Mouse (Mus musculus) embryonic stem cell, embryonic (primary cell): ENCODE data around the gene Ptprd.

Experiments used
- CTCF ChIA-PET, 4 experiments: fragments of 300-600 bp in 2 of 4; fragments of 350-600 bp in 2 of 4; sonication (Branson Sonifier 250); formaldehyde crosslinking; loops; one replicate each; lab custom pipeline; 2022; ENCODE audit warnings: inconsistent platforms in 2 of 4; lab: Charles Lee
- POLR2A ChIA-PET, 4 experiments: fragments of 300-600 bp in 2 of 4; fragments of 350-600 bp in 2 of 4; sonication (Branson Sonifier 250); formaldehyde crosslinking; loops; one replicate each; lab custom pipeline; 2022; ENCODE audit warnings: antibody characterized with exemption in 4 of 4, inconsistent platforms in 1 of 4; lab: Charles Lee

Gene Ptprd

GRCm38 (mm10) chr4:76798010-76799007 is 1413.5 kb downstream of the Ptprd start:
- POLR2A ChIA-PET, result no interaction called here
- CTCF ChIA-PET, result no interaction called here

DNA sequence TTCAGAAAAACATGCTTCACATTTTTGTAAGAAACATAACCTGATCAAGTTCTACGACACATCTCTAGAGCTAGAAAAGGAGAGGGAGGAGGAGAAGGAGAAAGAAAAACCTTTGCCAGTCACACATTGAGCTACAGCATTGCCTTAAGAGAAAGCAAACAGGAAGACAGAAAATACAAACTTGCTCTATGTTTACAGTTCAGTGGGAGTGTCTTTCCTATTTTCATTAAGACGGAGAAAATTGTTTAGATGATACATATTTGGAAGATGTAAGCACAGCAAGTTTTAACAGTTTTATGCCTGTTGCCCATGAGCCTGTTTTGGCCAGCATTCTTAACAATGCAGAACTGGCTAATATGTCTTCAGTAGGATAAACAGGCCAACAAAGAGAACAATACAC is 1426.4 kb downstream of the Ptprd start:
- ChIA-PET CTCF (no interaction called here), POLR2A (no interaction called here)

- CTCF ChIA-PET, result no interaction called here
- POLR2A ChIA-PET, result interaction anchor here in 1 of 4 experiments (0.6 kb wide), 1 partner anchor 13 kb away, joined by 6 read pairs; no protein-coding TSS in a partner anchor
Measured at GRCm38 (mm10) chr4:76779558-76780124, 1432.1 kb downstream of the Ptprd start.

DNA sequence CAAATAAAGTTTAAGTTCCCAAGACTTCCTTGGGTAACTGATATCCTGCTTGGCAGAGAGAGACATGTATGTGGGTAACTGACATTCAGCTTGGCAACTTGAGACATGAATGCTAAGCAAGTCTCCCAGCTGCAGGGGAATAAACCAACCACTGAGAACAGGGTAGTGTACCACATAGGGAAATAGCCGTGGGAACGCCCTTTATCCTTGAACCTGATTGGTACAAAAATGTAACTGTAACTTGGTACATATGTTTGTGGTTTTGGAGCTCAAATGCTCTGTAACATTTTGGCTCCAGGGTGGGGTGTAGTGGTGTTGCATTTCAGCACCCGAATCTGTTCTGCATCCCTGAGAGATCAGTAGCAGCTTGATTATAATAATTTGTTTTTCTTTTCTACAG is 1444.8 kb downstream of the Ptprd start:
- ChIA-PET CTCF (no interaction called here), POLR2A (no interaction called here)

DNA sequence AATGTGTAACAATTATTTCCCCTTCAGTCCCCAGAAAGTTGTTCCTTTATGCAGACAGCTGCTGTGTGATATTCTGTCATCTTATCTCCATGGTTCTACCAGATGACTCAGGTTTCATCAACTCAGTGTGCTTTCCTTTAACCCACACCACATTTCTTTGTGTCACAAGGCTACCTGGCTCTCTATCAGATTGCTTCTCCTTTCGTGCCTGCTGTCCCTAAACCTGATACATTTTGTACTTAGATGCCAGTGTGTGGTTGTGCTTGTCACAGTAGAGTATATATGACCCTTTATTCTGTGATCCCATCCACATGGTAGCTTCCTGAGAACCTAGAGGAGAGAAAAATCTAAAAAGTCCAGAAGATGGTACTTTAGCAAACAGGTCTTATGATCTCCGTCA is 1445.3 kb downstream of the Ptprd start:
- ChIA-PET POLR2A (no interaction called here), CTCF (no interaction called here)

- CTCF ChIA-PET, result no interaction called here
- POLR2A ChIA-PET, result no interaction called here
Measured at GRCm38 (mm10) chr4:76750709-76751108, 1461.1 kb downstream of the Ptprd start.

DNA sequence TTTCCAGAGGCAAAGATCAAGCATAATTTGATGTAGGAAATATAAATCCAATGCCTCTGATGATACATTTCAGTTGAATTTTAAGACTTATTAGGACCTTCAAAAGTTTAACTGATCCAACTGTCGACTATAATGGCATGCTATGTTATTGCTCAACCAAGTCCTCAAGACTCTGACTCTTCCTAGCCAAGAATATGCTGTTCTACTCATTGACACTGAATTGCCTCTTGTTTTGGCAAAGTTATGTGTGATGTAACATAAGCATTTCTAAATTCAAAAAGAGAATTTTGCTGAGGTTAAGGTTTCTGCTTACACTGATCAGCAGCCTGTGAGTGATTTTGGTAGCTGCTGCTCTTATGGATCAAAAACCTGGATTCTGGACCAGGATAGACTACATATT is 1475.9 kb downstream of the Ptprd start:
- CTCF ChIA-PET, result no interaction called here
- POLR2A ChIA-PET, result no interaction called here

DNA sequence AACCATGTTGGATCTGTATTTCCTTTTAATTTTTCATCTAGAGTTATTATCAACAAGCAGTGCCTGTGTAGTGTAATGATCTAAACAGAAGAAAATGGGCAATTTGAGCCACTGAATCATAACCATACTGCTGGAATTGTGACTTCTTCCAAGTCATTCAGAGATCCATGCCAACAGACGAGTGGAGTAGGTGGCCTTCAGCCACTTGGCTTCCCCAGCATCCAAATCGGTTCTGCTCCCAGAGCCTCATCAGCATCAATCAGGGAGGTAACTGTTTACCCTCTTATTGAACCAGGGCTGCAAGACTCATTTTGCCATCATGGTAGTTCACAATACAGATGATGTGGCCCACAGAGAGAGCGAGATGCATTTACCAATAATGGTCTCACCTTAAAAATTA is 1536.0 kb downstream of the Ptprd start:
- CTCF ChIA-PET, result no interaction called here
- POLR2A ChIA-PET, result no interaction called here

GRCm38 (mm10) chr4:76673224-76673623 is 1538.5 kb downstream of the Ptprd start:
- ChIA-PET CTCF (no interaction called here), POLR2A (no interaction called here)

GRCm38 (mm10) chr4:76672653-76673052 is 1539.1 kb downstream of the Ptprd start:
- CTCF ChIA-PET, result no interaction called here
- POLR2A ChIA-PET, result no interaction called here

- CTCF ChIA-PET, result no interaction called here
- POLR2A ChIA-PET, result no interaction called here
Measured at GRCm38 (mm10) chr4:76661725-76662124, 1550.0 kb downstream of the Ptprd start.

DNA sequence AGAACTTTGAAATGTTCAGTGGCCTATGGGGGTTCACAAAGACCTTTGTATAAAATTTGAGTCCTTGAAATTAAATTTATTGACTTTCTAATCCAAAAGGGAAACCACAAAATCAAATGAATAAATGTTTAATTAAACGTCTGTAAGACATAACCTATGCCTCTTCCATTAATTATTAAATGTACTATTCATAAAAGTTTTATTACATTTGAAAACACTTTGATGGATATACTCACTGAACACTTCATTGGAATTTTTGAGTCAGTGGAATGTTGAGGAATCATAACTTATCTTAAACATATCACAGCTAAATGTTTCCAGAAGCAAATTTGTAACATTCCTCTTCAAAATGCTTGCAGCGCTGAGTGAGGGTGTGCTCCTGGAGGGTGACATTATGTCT is 1551.6 kb downstream of the Ptprd start:
- POLR2A ChIA-PET, result no interaction called here
- CTCF ChIA-PET, result no interaction called here

- POLR2A ChIA-PET, result no interaction called here
- CTCF ChIA-PET, result no interaction called here
Measured at GRCm38 (mm10) chr4:76656734-76657133, 1555.0 kb downstream of the Ptprd start.

DNA sequence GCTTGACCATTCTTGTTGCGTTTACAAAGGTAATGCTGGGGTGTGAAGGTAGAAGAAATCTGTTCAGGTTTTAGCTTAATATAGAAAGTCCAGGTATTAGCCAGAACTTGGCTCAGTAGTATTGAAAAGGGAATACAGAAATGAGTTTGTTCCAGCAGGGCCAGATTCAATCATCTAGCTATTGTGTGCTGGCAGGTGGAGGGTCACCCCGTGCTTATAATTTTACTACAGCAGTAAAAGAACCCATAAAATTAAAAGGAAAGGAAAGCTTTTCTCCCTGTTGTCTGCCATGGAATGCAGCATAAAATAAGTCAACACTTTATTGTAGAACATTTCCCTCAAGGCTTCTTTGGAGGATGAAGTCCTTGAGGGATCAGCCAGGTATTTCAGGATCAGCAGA is 1558.8 kb downstream of the Ptprd start:
- ChIA-PET CTCF (no interaction called here), POLR2A (no interaction called here)

- ChIA-PET POLR2A (no interaction called here), CTCF (no interaction called here)
Measured at GRCm38 (mm10) chr4:76621740-76622139, 1590.0 kb downstream of the Ptprd start.

DNA sequence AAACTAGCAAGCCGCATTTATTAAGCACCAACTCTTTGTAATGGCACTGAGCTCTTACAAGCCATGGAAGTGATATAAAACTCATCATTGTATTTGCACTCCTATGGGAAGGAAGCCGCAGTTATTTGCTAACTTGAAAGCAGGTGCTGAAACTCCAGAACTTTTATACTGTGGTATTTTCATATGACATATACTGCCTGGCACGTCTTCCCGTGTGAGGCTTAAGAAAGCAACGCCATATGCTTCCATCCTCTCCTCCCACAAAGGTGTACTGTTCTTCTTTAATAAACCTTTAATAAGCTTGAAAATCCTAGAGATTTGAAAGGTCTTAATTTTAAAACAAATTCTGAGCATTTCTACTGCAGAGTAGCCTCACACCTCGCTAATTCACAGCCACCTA is 1595.1 kb downstream of the Ptprd start:
- ChIA-PET CTCF (no interaction called here), POLR2A (no interaction called here)

DNA sequence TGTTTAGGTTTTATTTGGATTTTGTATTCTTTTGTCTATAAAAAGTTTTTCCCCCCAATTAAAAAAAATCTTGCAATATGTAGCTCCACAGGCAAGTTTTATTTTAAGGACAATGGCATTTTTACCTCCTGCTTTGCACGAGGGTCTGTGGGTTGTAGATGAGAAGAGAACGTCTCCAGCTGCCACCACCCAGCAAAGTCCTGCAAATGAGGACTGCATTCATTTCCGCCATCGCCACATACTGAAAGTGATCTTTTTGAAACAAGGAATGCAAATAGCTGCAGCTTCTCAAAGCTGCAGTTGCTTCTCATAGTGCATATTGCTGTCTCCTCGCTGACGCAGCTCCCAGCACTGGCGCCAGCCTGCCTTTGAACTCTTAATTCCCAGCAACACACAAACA is 1603.5 kb downstream of the Ptprd start:
- POLR2A ChIA-PET, result no interaction called here
- CTCF ChIA-PET, result no interaction called here

DNA sequence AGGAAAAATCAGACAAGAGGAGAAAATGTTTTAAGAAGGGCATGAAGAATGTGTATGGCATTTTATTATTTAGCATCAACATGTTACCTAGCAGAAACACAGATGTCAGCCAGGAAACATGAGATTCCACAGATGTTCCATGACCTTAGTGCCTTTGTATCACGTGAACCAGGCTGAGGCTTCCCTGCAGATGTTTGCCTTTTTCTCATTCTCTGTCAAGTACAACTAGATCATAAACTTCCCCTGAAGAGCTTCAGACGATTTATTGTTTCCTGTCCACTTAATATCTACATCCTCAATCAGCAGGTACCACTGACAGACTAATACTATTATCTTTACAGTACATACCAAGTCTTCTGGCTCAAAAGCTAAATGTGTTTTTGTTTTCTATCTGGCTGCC is 1605.0 kb downstream of the Ptprd start:
- ChIA-PET CTCF (interaction anchor here in 1 of 4 experiments (0.7 kb wide), 1 partner anchor 9 kb away, joined by 4 read pairs; no protein-coding TSS in a partner anchor), POLR2A (no interaction called here)

DNA sequence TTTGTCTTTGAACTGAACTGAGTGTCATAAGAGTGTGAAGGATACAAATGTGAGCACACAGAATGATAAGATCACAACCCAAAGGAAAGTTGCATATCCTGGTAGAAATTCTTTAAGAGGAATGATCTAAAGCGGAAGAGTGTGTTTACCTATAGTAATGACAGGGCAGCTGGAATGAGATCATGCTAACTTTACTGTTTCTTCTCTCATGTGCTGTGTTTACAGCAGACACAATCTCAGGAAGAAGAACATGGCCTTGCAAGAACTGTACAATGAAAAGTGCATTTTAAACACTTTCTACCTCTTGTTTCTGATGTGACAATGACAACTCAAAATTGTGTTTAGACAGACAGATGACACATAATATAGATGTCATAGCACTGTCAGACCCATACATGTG is 1621.0 kb downstream of the Ptprd start:
- ChIA-PET CTCF (no interaction called here), POLR2A (no interaction called here)

- POLR2A ChIA-PET, result no interaction called here
Measured at GRCm38 (mm10) chr4:76583025-76583424, 1628.7 kb downstream of the Ptprd start.

DNA sequence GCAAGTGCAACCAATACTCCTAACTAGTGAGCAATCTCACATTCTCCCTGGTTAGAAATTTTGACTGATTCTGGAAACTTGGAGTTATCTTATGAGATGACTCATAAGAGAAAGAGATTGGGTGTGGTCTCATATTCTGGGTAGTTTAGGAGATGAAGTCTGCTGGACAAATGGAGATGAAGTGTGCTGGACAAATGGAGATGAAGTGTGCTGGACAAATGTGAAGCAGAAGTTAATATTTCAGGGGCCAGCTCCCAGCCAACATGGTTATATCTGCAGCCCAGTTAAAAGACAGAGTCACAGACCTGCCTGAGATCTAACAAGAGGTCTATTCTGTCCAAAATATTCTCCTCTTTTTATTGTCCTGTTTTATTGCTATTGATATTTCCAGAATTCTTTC is 1645.8 kb downstream of the Ptprd start:
- CTCF ChIA-PET, result no interaction called here
- POLR2A ChIA-PET, result no interaction called here

More at GRCm38 (mm10) chr4:76583025-76583424, 1628.7 kb downstream of the Ptprd start:
- CTCF ChIA-PET, result no interaction called here
